Mouse (Mus musculus) urinary bladder, postnatal 25 days (tissue): ENCODE measurements at regions not wholly inside any gene's neighbourhood (a gene's known extent, or its start where the extent isn't known, plus 50 kb on each side); places are given as distances from the start of the nearest gene placed in this dataset.

Experiments
- DNase-seq: peaks from one replicate; pipeline ENCODE4 v3.0.0; 2022; ENCODE audit warnings: low spot score

DNA sequence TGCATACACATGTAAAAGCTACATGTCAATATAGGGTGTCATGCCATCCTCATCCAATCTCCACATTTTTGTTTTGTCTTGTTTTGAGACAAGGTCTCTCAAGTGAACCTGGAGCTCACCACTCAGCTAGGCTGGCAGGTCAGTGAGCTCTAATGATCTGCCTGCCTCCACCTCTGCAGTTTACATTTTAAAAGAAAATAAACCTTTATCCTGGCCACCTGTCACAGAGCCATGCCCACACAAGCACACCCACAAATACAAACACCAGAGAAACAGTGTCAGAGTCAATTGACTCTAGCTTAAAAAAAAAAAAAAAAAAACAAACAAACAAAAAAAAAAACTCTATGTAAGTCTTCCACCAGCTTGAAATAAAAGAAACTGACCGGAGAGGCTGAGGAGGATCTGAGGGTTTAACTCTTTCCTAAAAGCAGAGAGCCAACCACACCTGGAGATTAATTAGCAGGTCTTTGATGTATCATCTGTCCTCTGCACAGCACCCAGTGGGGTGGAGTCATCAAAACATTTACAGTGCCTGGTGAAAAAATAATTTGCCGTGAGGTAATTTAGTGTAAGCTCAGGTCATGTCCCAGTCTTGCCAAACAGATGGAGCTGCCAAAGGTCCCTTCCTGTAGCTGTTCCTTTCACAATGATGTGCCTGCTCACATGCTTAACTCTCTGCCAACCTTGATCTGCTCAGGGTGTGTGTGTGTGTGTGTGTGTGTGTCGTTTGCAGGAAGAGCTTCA lies 262.2 kb downstream of the Gm11361 start:
- DNase-seq: no peak

GRCm38 (mm10) chr13:28517161-28517560 lies 259.8 kb downstream of the Gm11361 start:
- DNase-seq: no peak

- no peak for DNase-seq
Measured at GRCm38 (mm10) chr13:28516636-28517035, 259.3 kb downstream of the Gm11361 start.

DNA sequence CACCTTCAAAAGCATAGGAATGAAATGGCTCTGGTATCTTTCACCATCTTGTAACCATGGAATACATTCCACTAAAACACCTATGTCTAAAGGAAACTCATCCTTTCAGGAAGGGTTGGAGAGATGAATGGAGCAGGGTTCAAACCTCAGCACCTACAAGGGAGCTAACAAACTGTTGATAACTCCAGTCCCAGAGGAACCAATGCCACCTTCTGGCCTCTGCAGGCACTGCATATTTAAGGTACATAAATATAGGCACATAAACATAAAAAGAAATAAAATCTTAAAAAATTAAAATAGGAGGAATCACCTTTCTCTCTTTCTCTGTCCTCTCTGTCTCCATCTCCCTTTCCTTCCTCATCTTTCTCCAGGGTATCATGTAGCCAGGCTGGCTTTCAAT lies 256.9 kb downstream of the Gm11361 start:
- DNase-seq: no peak

GRCm38 (mm10) chr13:28513336-28513735 lies 256.0 kb downstream of the Gm11361 start:
- no peak for DNase-seq

- no peak for DNase-seq
Measured at GRCm38 (mm10) chr13:28512573-28513334, 255.4 kb downstream of the Gm11361 start.

DNA sequence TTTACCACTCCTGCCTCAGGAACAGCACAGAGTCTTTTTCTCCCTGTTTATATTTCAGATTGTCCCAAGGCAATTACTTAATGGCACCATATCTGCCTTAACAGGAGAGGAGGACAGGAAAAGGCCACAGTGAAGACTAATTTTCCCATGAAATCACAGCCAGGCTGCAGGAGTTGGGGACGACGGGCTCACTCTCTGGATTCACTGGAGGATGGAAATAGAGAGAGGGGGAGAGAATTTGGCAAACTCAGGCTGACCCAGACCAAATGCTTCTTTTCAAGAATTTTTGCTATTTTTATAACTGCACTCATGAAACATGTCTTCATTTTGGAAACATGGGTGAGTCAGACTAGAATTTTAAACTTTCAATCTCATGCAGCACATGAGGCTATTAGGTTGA lies 250.9 kb downstream of the Gm11361 start:
- no peak for DNase-seq

DNA sequence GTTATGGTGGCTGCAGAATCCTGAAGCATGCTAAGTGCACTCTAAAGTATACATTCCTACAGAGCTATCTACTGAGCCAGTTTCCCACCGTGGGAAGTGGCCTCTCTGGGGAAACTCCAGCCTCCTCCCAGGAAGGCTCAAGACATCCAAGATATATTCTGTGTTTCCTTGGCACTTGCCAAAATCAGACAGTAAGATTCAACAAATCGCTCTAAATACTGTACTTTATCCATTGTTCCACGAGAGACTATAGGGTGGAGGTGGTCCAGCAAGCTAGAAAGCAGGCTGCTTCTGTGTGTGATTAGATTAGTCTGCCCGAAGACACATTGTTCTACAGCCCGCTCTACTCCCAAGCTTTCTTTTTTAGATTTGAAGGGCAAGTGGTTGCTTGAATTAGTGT lies 250.5 kb downstream of the Gm11361 start:
- no peak for DNase-seq

DNA sequence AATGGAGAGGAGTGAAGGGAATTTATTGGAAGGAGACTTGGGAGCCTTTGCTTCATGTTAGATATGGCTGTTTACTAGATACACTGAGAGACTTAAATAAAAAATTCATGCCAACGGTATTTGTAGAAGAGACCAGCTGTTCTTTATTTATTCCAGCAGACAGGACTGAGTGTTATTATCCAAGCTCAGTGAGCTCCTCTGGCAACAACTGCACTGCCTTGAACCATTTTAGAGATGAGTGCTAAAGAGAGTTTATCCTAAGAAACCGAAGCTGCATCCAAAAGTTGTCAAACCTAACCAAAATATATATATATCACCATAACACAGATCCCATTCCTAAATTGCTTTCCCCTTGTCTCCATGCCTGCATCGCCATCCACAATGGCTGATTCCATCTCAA lies 247.0 kb downstream of the Gm11361 start:
- DNase-seq: no peak

DNA sequence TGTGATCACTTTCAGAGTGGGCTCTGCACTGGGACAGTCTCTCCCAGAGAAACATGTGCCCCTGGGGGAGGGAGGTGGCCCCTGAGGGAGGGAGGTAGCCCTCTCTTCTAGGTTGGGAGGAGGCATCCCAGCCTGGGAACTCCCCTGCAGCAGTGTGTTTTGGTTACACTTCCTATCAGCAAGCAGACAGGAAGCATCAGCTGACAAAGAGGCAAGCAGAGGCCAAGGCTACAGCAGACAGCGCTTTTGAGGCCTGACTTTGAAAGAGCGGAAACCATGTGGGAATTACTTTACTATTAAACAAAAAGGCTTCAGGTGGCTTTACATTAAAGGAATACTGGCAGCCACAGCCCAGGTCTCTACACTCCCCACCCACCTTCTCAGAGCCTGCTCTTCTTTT lies 244.8 kb downstream of the Gm11361 start:
- no peak for DNase-seq

DNA sequence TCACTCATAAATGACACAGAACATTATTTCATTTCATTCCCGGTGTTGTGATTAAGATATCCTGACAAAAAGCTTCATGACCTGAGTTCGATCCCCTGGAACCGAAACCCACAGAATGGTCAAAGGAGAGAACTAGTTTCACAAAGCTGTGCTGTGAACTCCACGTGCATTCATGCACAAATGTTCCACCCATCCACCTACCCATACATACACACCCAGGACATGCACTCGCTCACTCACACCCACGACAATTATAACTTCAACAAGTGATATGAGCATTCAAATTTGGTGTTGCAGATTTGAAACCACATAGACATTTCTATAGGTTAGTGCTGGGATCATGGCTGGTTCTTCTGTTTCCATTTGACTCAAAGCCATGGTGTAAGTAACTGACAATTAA lies 243.4 kb downstream of the Gm11361 start:
- no peak for DNase-seq

DNA sequence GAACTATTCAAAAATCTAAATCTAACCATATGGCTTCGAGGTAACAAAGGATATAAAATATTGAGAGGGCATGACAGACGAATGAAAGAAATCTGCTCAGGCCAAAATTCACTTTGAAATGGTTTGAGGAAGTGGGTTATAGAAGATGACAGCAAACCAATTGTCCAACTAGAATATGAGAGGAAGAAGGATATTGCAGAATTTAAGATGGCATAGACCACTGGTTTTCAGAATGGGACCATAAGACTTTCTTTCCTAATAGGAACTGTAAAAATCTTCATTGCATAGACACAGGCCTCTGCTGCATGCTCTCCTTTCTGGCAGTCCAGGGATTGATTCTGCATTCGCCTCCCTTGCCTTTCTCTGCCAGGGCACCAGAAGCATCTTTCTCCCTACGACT lies 240.2 kb downstream of the Gm11361 start:
- DNase-seq: no peak

- no peak for DNase-seq
Measured at GRCm38 (mm10) chr13:28492015-28492414, 234.7 kb downstream of the Gm11361 start.

DNA sequence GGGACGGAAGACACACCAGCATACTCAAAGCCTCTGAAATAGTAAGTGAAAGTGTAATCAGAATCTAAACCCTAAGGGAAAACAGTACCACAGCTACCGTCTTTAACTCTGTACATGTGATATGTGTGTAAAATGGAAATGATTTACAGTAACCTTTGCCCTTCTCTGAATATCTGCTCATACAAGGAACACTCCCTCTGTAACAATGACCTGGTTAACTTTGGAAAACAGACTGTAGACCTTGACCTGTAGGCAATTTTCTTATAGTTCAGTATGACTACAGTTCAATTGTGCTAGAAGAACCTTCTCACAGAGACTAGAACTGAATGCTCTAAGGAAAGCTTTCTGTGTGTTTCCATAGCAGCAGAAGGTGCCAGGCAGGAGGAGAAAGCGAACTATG lies 226.4 kb downstream of the Gm11361 start:
- DNase-seq: no peak

DNA sequence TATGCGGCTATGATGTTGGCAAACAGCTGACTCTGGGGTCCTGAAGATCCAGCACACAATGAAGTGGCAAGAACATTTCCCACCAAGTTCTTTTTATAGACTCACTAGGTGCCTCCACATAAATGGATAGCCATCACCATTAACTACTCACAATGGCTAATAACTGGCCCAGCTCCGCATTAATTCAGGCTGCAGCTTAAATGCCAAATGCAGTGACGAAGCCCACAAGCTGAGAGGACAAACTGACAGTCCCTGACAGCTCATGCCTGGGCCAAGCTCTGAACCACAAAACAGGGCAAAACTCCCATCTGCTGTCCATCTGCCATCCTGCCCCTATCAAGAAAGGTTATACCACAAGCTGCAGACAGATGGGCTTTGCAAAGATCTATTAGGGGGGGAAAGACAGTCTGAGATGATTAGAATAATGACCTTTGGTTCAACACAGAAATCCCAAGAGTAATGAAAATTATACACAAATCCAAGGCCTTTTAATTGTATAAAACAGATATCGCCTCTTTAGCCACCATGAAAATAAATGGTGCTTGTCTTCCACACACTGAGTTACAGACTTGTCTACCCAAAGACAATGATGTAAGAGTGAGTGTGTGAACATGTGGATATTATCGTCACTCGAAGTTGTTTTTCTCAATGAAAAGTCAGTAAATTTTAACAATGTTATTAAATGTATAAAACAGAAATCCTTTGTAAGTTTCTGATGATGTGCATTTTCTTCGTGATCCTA lies 224.1 kb downstream of the Gm11361 start:
- no peak for DNase-seq

DNA sequence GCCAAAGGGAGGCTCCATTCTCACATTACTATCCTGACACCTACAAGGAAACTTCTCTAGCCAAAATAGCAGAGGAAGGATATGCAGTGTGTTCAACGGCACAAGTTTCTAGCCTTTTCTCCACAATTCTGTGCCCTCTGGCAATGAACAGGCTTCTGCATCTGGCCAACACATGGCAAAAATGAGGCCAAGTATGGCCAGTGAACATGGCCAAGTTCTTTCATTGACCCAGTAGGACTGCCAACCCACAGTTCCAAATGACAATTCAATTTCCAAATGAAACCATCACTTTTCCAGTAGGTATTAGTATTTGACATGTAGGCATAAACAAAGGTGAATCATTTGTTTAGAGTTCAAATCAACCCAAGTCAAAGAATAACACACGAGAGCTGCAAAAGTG lies 208.8 kb downstream of the Gm11361 start:
- no peak for DNase-seq

DNA sequence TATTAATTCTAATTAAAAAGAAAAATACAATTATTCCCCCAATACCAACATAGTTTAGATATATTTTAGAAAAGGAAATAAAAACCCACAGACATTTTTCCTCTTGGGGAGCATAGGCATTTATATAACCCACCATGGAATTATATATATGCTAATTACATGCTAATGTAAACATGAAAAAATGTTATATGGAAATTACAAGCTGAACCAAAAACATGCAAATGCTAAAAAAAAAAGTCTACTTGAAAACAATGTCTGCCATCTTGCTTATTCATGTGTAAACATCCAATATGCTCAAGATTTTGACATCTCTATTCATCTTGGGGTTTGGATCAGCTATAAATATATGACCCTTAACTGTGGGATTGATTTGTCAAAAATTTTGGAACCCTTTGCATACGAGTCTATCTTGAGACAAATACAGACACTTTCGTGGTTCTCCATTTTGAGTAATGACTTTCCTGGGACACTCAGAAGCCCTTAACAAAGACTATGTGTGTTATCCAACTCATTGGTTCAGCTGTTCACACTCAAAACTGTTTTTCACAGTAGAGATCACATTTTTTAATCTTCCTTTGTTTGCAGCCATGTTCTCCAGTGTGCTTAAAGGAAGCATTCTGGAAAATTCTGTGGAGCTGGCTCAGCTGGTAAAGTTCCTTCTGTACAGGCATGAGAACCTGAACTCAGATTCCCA lies 208.0 kb downstream of the Gm11361 start:
- no peak for DNase-seq

DNA sequence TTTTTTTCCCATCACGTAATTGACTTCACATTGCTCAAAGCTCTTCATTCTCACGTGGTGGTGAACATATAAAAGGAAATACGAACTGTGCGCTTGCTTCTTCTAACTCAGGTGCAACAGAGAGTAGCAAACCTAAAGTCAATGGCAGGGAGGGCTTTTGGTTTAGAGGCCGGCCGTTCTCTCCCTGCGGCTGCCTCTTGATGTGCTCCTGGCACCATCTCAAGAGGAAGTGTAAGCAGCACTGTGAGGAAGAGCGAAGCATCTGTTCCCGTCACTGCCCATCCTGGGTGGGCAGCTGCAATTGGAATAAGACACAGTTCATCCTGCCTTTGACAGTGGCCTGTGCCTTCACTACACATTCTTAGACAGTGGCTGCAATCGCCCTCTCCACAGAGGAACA lies 204.0 kb downstream of the Gm11361 start:
- no peak for DNase-seq

DNA sequence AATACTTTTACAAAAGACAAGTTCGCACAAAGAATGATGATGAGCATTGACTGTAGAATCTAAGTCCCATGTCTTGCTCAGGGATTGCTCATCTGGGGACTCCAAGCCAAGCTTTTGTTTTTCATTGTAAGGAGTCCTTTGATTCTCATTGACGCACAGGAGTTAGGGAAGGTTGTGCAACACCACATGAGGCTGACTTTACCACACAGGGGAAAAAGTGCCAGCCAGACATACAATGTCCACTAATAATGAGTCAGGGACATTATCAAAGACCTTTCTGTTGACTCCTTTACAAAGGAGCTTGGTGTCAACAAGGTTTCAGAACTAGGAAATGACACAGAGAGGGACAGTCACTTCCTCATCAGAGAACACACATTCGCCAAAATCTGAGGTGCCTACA lies 200.1 kb downstream of the Gm11361 start:
- DNase-seq: no peak

- no peak for DNase-seq
Measured at GRCm38 (mm10) chr13:28455878-28456277, 198.6 kb downstream of the Gm11361 start.

GRCm38 (mm10) chr13:28455016-28455415 lies 197.7 kb downstream of the Gm11361 start:
- DNase-seq: no peak

GRCm38 (mm10) chr13:28450699-28451445 lies 193.5 kb downstream of the Gm11361 start:
- no peak for DNase-seq
